ENCODE assay signal across 24 mouse cellular contexts in genomic region chr10:127517941-127518340, GRCm38 (mm10). TPM values are rescaled to one million over a fixed set of nuclear protein-coding genes. Genes with fewer than 3 reads are reported as not detected.
DNase-seq lines count a peak whose midpoint lies in the region; ATAC-seq and TF ChIP-seq lines count a peak whose summit lies in the region.
"Had no signal": no experiment of that assay in that cellular context is flagged by ENCODE, and none has a peak within 500 bp of the region (broad histone marks: within the 10 kb centered on the region; RNA-seq: fewer than 3 reads in every experiment).

No protein-coding gene starts in this region.

- no peak overlapping the region for H3K4me3 ChIP-seq in intestine, postnatal 0 days (ENCODE audit: low read depth, low read length)
- no peak overlapping the region for H3K4me3 ChIP-seq in intestine, embryonic 16.5 days (ENCODE audit: low read length)
- H3K4me3 ChIP-seq in E14TG2a.4 (replicated peaks; ENCODE audit: low read length) (peak overlapping the region; percentile 72), G1E (ENCODE audit: low read depth, low read length) (peak overlapping the region; percentile 77; the same call in 1 of the 2 replicates)
- 0 out of 2 replicates have a peak overlapping the region, but pooled peaks have one; percentile 11 for H3K4me3 ChIP-seq in embryonic facial prominence, embryonic 10.5 days
- H3K4me3 ChIP-seq in forebrain, embryonic 13.5 days, result no peak overlapping the region
- no peak overlapping the region for H3K4me3 ChIP-seq in hindbrain, postnatal 0 days (ENCODE audit: low read length)
- H3K4me3 ChIP-seq: embryonic facial prominence, embryonic 12.5 days; embryonic facial prominence, embryonic 15.5 days; forebrain, embryonic 15.5 days; hindbrain, embryonic 15.5 days; intestine, embryonic 15.5 days had no signal

- H3K27ac ChIP-seq in intestine, postnatal 0 days (ENCODE audit: low read depth, low read length), result 0 out of 2 replicates have a peak overlapping the region, but pooled peaks have one; percentile 15
- H3K27ac ChIP-seq in intestine, embryonic 16.5 days (ENCODE audit: low read length), result no peak overlapping the region
- no peak overlapping the region for H3K27ac ChIP-seq in embryonic facial prominence, embryonic 10.5 days (replicated peaks)
- no peak overlapping the region for H3K27ac ChIP-seq in forebrain, embryonic 13.5 days
- H3K27ac ChIP-seq in hindbrain, postnatal 0 days, result no peak overlapping the region
- H3K27ac ChIP-seq: embryonic facial prominence, embryonic 12.5 days; forebrain, embryonic 15.5 days; hindbrain, embryonic 15.5 days had no signal

- H3K36me3 ChIP-seq in intestine, postnatal 0 days (ENCODE audit: control insufficient read depth, insufficient read depth), result peaks cover 18% of the 10 kb centered on the region
- peaks cover 29% of the 10 kb centered on the region for H3K36me3 ChIP-seq in intestine, embryonic 16.5 days (ENCODE audit: control insufficient read depth, insufficient read depth, low read length)
- H3K36me3 ChIP-seq in E14TG2a.4 (ENCODE audit: insufficient read depth, low read length) (peaks cover 56% of the 10 kb centered on the region), G1E (replicated peaks) (peaks cover 64% of the 10 kb centered on the region)
- peaks cover 41% of the 10 kb centered on the region for H3K36me3 ChIP-seq in embryonic facial prominence, embryonic 10.5 days (replicated peaks)
- H3K36me3 ChIP-seq in forebrain, embryonic 13.5 days (ENCODE audit: poor library complexity, severe bottlenecking), result peaks cover 35% of the 10 kb centered on the region
- H3K36me3 ChIP-seq in hindbrain, postnatal 0 days (ENCODE audit: insufficient read depth, low read length), result peaks cover 5% of the 10 kb centered on the region

- H3K27me3 ChIP-seq in intestine, postnatal 0 days (replicated peaks; ENCODE audit: control insufficient read depth, insufficient read depth, low read length), result peaks cover 16% of the 10 kb centered on the region; the same call in 1 of the 2 replicates
- H3K27me3 ChIP-seq in intestine, embryonic 16.5 days (replicated peaks; ENCODE audit: control insufficient read depth, insufficient read depth, low read length), result peaks cover 25% of the 10 kb centered on the region
- peaks cover 55% of the 10 kb centered on the region for H3K27me3 ChIP-seq in E14TG2a.4 (ENCODE audit: insufficient read depth, low read length)
- no peaks in the 10 kb centered on the region for H3K27me3 ChIP-seq in G1E (ENCODE audit: insufficient read depth, low read length)
- H3K27me3 ChIP-seq in embryonic facial prominence, embryonic 10.5 days (replicated peaks; ENCODE audit: low read depth, poor library complexity, severe bottlenecking), result peaks cover 81% of the 10 kb centered on the region
- H3K27me3 ChIP-seq in forebrain, embryonic 13.5 days, result peaks cover 46% of the 10 kb centered on the region
- H3K27me3 ChIP-seq in hindbrain, postnatal 0 days (ENCODE audit: insufficient read depth, low read length), result no peaks in the 10 kb centered on the region
- H3K27me3 ChIP-seq: hindbrain, embryonic 15.5 days had no signal

- no peak for TF ChIP-seq CTCF in intestine, postnatal 0 days (IDR thresholded peaks at IDR 0.05; ENCODE audit: low read depth)
- TF ChIP-seq CTCF in E14TG2a.4 (conservative IDR thresholded peaks at IDR 0.05; ENCODE audit: low read length) (no peak), G1E (IDR thresholded peaks at IDR 0.05; ENCODE audit: low read depth, low read length) (no peak)
- no peak for TF ChIP-seq CTCF in hindbrain, postnatal 0 days (IDR thresholded peaks at IDR 0.05; ENCODE audit: low read depth)

- no peak for DNase-seq in G1E (ENCODE audit: low spot score)
- DNase-seq in embryonic facial prominence, embryonic 10.5 days (ENCODE audit: low spot score), result no peak
- DNase-seq in cerebellum, postnatal 25 days, result no peak
- no peak for DNase-seq in hindbrain, postnatal 0 days (ENCODE audit: low spot score)
- DNase-seq: adrenal gland, adult 8-10 months; adrenal gland, postnatal 25 days; cerebellum, adult 8-10 months; gastrocnemius, postnatal 10 days; gastrocnemius, postnatal 36 days; heart, postnatal 36 days had no signal

- no peaks in the 10 kb centered on the region for H3K9me3 ChIP-seq in intestine, postnatal 0 days (ENCODE audit: control insufficient read depth)
- no peaks in the 10 kb centered on the region for H3K9me3 ChIP-seq in intestine, embryonic 16.5 days (ENCODE audit: control insufficient read depth, low read length)
- H3K9me3 ChIP-seq in E14TG2a.4 (ENCODE audit: low read length), result no peaks in the 10 kb centered on the region
- no peaks in the 10 kb centered on the region for H3K9me3 ChIP-seq in G1E (replicated peaks)
- H3K9me3 ChIP-seq in embryonic facial prominence, embryonic 10.5 days, result 0 out of 2 replicates have a peak, but pooled peaks cover 4% of the 10 kb centered on the region
- no peaks in the 10 kb centered on the region for H3K9me3 ChIP-seq in forebrain, embryonic 13.5 days (replicated peaks)
- no peaks in the 10 kb centered on the region for H3K9me3 ChIP-seq in hindbrain, postnatal 0 days (ENCODE audit: low read length)
- H3K9me3 ChIP-seq: embryonic facial prominence, embryonic 12.5 days; embryonic facial prominence, embryonic 15.5 days; forebrain, embryonic 15.5 days; hindbrain, embryonic 15.5 days; intestine, embryonic 15.5 days had no signal

- WGBS in intestine, postnatal 0 days, result 92% methylated on average over 22 of the region's 22 CpGs
- 92% methylated on average over 22 of the region's 22 CpGs for WGBS in intestine, embryonic 16.5 days
- 94% methylated on average over 22 of the region's 22 CpGs for WGBS in embryonic facial prominence, embryonic 10.5 days
- 93% methylated on average over 22 of the region's 22 CpGs for WGBS in forebrain, embryonic 13.5 days
- 95% methylated on average over 22 of the region's 22 CpGs for WGBS in hindbrain, postnatal 0 days

- no peak overlapping the region for H3K4me2 ChIP-seq in intestine, postnatal 0 days (replicated peaks; ENCODE audit: low read depth)
- no peak overlapping the region for H3K4me2 ChIP-seq in intestine, embryonic 16.5 days (ENCODE audit: low read depth, low read length)
- no peak overlapping the region for H3K4me2 ChIP-seq in forebrain, embryonic 13.5 days
- H3K4me2 ChIP-seq in hindbrain, postnatal 0 days (ENCODE audit: low read depth, low read length), result no peak overlapping the region
- H3K4me2 ChIP-seq: embryonic facial prominence, embryonic 12.5 days; forebrain, embryonic 15.5 days; heart, embryonic 11.5 days; hindbrain, embryonic 15.5 days had no signal

- H3K9ac ChIP-seq in intestine, postnatal 0 days (ENCODE audit: low read depth, low read length), result no peak overlapping the region
- no peak overlapping the region for H3K9ac ChIP-seq in intestine, embryonic 16.5 days (ENCODE audit: low read depth, low read length)
- no peak overlapping the region for H3K9ac ChIP-seq in forebrain, embryonic 13.5 days
- no peak overlapping the region for H3K9ac ChIP-seq in hindbrain, postnatal 0 days (replicated peaks; ENCODE audit: low read length)
- H3K9ac ChIP-seq: embryonic facial prominence, embryonic 12.5 days; embryonic facial prominence, embryonic 15.5 days; forebrain, embryonic 15.5 days; hindbrain, embryonic 15.5 days; intestine, embryonic 15.5 days had no signal

- H3K4me1 ChIP-seq in intestine, postnatal 0 days (replicated peaks; ENCODE audit: control insufficient read depth, insufficient read depth, low read length), result peaks cover 21% of the 10 kb centered on the region; the same call in 1 of the 2 replicates
- peaks cover 59% of the 10 kb centered on the region for H3K4me1 ChIP-seq in intestine, embryonic 16.5 days (ENCODE audit: control insufficient read depth, insufficient read depth, low read length)
- H3K4me1 ChIP-seq in E14TG2a.4 (replicated peaks; ENCODE audit: low read depth, low read length) (peaks cover 97% of the 10 kb centered on the region), G1E (ENCODE audit: insufficient read depth, low read depth, low read length) (peaks cover 87% of the 10 kb centered on the region)
- H3K4me1 ChIP-seq in embryonic facial prominence, embryonic 10.5 days, result peaks cover 83% of the 10 kb centered on the region
- H3K4me1 ChIP-seq in forebrain, embryonic 13.5 days, result peaks cover 61% of the 10 kb centered on the region
- peaks cover 31% of the 10 kb centered on the region for H3K4me1 ChIP-seq in hindbrain, postnatal 0 days (ENCODE audit: insufficient read depth, low read length)

- no peak for ATAC-seq in intestine, postnatal 0 days
- no peak for ATAC-seq in intestine, embryonic 16.5 days
- ATAC-seq in G1E (ENCODE audit: extremely low read depth, insufficient number of reproducible peaks, low FRiP score, poor library complexity, severe bottlenecking), result no peak
- no peak for ATAC-seq in forebrain, embryonic 13.5 days
- ATAC-seq in hindbrain, postnatal 0 days, result no peak
- ATAC-seq: activated CD4-positive, CD25-positive, alpha-beta regulatory T cell, adult 4 months; CD4-positive, CD25-positive, alpha-beta regulatory T cell, adult 4 months; forebrain, embryonic 15.5 days; intestine, embryonic 15.5 days had no signal

RNA-seq across cellular contexts. Expression of gene Ndufa4l2, which starts 3.2 kb away (rescaled TPM):
- polyA plus RNA-seq in intestine, postnatal 0 days (2015; fragmentation: Nextera tagmentation; extraction: Ambion mirVana), result 19.9 and 21.9 TPM in 2 replicates
- polyA plus RNA-seq in intestine, embryonic 16.5 days (2015; fragmentation: Nextera tagmentation; extraction: Ambion mirVana), result 64.5 and 64.6 TPM in 2 replicates
- total RNA-seq in G1E (2014; fragmentation: Nextera tagmentation), result 976 and 1,076 TPM in 2 replicates
- total RNA-seq in G1E (2017), result 238 and 262 TPM in 2 replicates
- 1,245 and 1,719 TPM in 2 replicates for polyA plus RNA-seq in G1E (2012)
- 2.2 and 4.5 TPM in 2 replicates for polyA plus RNA-seq in embryonic facial prominence, embryonic 10.5 days (2016; fragmentation: Nextera tagmentation; extraction: Ambion mirVana)
- 11.9 and 12.8 TPM in 2 replicates for polyA plus RNA-seq in forebrain, embryonic 13.5 days (2015; fragmentation: Nextera tagmentation; extraction: Ambion mirVana)
- 11.0 and 21.9 TPM in 2 replicates for total RNA-seq in hindbrain, postnatal 0 days (2014; rRNA removed)
- 16.7 and 17.4 TPM in 2 replicates for polyA plus RNA-seq in hindbrain, postnatal 0 days (2015; fragmentation: Nextera tagmentation; extraction: Ambion mirVana)
- polyA plus RNA-seq: activated CD4-positive, CD25-positive, alpha-beta regulatory T cell, adult 4 months; CD4-positive, CD25-positive, alpha-beta regulatory T cell, adult 4 months had no signal

RNA-seq across cellular contexts. Expression of gene Shmt2, which starts 4.3 kb away (rescaled TPM):
- polyA plus RNA-seq in intestine, postnatal 0 days (2015; fragmentation: Nextera tagmentation; extraction: Ambion mirVana), result 26.2 and 26.7 TPM in 2 replicates
- 146 and 170 TPM in 2 replicates for polyA plus RNA-seq in intestine, embryonic 16.5 days (2015; fragmentation: Nextera tagmentation; extraction: Ambion mirVana)
- total RNA-seq in G1E (2014; fragmentation: Nextera tagmentation), result 338 and 343 TPM in 2 replicates
- total RNA-seq in G1E (2017), result 238 and 271 TPM in 2 replicates
- polyA plus RNA-seq in G1E (2012), result 622 and 702 TPM in 2 replicates
- 110 and 129 TPM in 2 replicates for polyA plus RNA-seq in embryonic facial prominence, embryonic 10.5 days (2016; fragmentation: Nextera tagmentation; extraction: Ambion mirVana)
- polyA plus RNA-seq in forebrain, embryonic 13.5 days (2015; fragmentation: Nextera tagmentation; extraction: Ambion mirVana), result 89.6 and 91.5 TPM in 2 replicates
- total RNA-seq in hindbrain, postnatal 0 days (2014; rRNA removed), result 66.1 and 91.1 TPM in 2 replicates
- polyA plus RNA-seq in hindbrain, postnatal 0 days (2015; fragmentation: Nextera tagmentation; extraction: Ambion mirVana), result 49.7 and 49.9 TPM in 2 replicates

RNA-seq across cellular contexts. Expression of gene Nxph4, which starts 16.4 kb away (rescaled TPM):
- 2.9 and 4.5 TPM in 2 replicates for polyA plus RNA-seq in intestine, postnatal 0 days (2015; fragmentation: Nextera tagmentation; extraction: Ambion mirVana)
- 4.3 and 4.4 TPM in 2 replicates for polyA plus RNA-seq in intestine, embryonic 16.5 days (2015; fragmentation: Nextera tagmentation; extraction: Ambion mirVana)
- total RNA-seq in G1E (2014; fragmentation: Nextera tagmentation) (not detected in 2 replicates), G1E (2017) (0.06 and 0.11 TPM in 2 replicates)
- 0.22 and 0.40 TPM in 2 replicates for polyA plus RNA-seq in G1E (2012)
- polyA plus RNA-seq in embryonic facial prominence, embryonic 10.5 days (2016; fragmentation: Nextera tagmentation; extraction: Ambion mirVana), result 5.2 and 9.7 TPM in 2 replicates
- polyA plus RNA-seq in forebrain, embryonic 13.5 days (2015; fragmentation: Nextera tagmentation; extraction: Ambion mirVana), result 36.8 and 50.7 TPM in 2 replicates
- total RNA-seq in hindbrain, postnatal 0 days (2014; rRNA removed), result 26.0 and 33.5 TPM in 2 replicates
- 134 and 146 TPM in 2 replicates for polyA plus RNA-seq in hindbrain, postnatal 0 days (2015; fragmentation: Nextera tagmentation; extraction: Ambion mirVana)
- total RNA-seq: granulocyte monocyte progenitor cell, adult 5-6 weeks had no signal
- polyA plus RNA-seq: activated CD4-positive, CD25-positive, alpha-beta regulatory T cell, adult 4 months; CD4-positive, CD25-positive, alpha-beta regulatory T cell, adult 4 months had no signal

RNA-seq across cellular contexts. Expression of gene Stac3, which starts 16.5 kb away (rescaled TPM):
- polyA plus RNA-seq in intestine, postnatal 0 days (2015; fragmentation: Nextera tagmentation; extraction: Ambion mirVana), result 0.17 TPM in 1 of 2 replicates, not detected in the other
- polyA plus RNA-seq in intestine, embryonic 16.5 days (2015; fragmentation: Nextera tagmentation; extraction: Ambion mirVana), result 0.32 and 0.67 TPM in 2 replicates
- total RNA-seq in G1E (2014; fragmentation: Nextera tagmentation) (1.2 TPM in 1 of 2 replicates, not detected in the other), G1E (2017) (0.60 and 0.93 TPM in 2 replicates)
- 0.07 and 0.17 TPM in 2 replicates for polyA plus RNA-seq in G1E (2012)
- 0.57 and 0.58 TPM in 2 replicates for polyA plus RNA-seq in embryonic facial prominence, embryonic 10.5 days (2016; fragmentation: Nextera tagmentation; extraction: Ambion mirVana)
- 1.0 and 1.1 TPM in 2 replicates for polyA plus RNA-seq in forebrain, embryonic 13.5 days (2015; fragmentation: Nextera tagmentation; extraction: Ambion mirVana)
- 0.68 and 3.7 TPM in 2 replicates for total RNA-seq in hindbrain, postnatal 0 days (2014; rRNA removed)
- 1.4 and 1.7 TPM in 2 replicates for polyA plus RNA-seq in hindbrain, postnatal 0 days (2015; fragmentation: Nextera tagmentation; extraction: Ambion mirVana)
- polyA plus RNA-seq: forebrain, embryonic 11.5 days had no signal

Comparison
In these comparisons a context has a peak if more than half of its experiments do, and no peak if none do; other contexts are left out.
1. H3K4me3 ChIP-seq: peak in E14TG2a.4 (single experiment), G1E (single experiment) and embryonic facial prominence, embryonic 10.5 days (single experiment); none in intestine, postnatal 0 days (single experiment), intestine, embryonic 16.5 days (single experiment), forebrain, embryonic 13.5 days (single experiment) and hindbrain, postnatal 0 days (single experiment).
2. RNA of gene Ndufa4l2, which starts 3.2 kb away (polyA plus RNA-seq): 1,245 to 1,719 TPM in G1E; 64.5 to 64.6 TPM in intestine, embryonic 16.5 days, 19.9 to 21.9 TPM in intestine, postnatal 0 days, 16.7 to 17.4 TPM in hindbrain, postnatal 0 days, 11.9 to 12.8 TPM in forebrain, embryonic 13.5 days and 2.2 to 4.5 TPM in embryonic facial prominence, embryonic 10.5 days; every median in the first group is over 10 times any median in the second.